Mouse (Mus musculus) neural tube, embryonic 12.5 days (tissue): ENCODE results near the gene Cmc1. TPM values are rescaled to one million over a fixed set of nuclear protein-coding genes. Genes with fewer than 3 reads are reported as not detected.

Experiments
- polyA plus RNA-seq: library from polyadenylated mRNA; unstranded; fragments of >200 nt; fragmentation: Nextera tagmentation; extraction: Ambion mirVana; gene quantifications from 2 replicates; pipeline ENCODE4 v1.2.1, GENCODE M21; 2016

Cmc1 gene
- polyA plus RNA-seq, 1 experiment from 2014 or later, result 44.2 TPM

Other genes starting within 250 kb of the Cmc1 start
- gene Azi2, start 109.7 kb downstream of the Cmc1 start, polyA plus RNA-seq, result 84.1 and 88.1 TPM in 2 replicates